Mouse (Mus musculus): Measurements from ENCODE around the gene Vps51. TPM values are rescaled to one million over a fixed set of nuclear protein-coding genes. Genes with fewer than 3 reads are reported as not detected.

Gene Vps51
- total and polyA plus RNA-seq, 2 experiments from 2014 or later = 32.5 to 55.2 TPM

GRCm38 (mm10) chr19:6028991-6029390 lies 48.0 kb downstream of the Vps51 start:
- TF ChIP-seq CTCF (IDR thresholded peaks at IDR 0.05; ENCODE audit: low read depth) (no peak), EP300 (IDR thresholded peaks at IDR 0.05; ENCODE audit: low read depth) (no peak)
- 74% methylated on average over 6 of the region's 6 CpGs for WGBS

DNA sequence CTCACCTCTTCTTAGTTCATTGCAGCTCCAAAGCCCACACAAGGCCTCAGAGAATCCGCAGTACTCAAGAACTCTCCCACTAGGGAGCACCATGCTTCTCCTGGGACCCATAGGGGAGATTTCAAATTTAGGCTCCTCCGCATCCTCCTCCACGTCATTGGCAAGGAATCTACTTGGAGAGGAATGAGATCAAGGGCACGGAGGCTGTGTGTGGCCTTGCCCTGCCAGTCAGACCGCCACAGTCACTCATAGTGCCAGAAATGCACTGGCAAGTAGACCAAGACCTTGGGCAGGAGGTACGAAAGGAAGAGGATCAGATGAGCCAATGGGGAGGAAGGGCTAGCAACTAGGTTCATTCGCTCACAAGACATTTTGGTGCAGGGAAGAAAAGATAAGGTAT lies 53.1 kb downstream of the Vps51 start:
- no peak for ATAC-seq (ENCODE audit: insufficient read depth, low read depth)
- 67% methylated on average over 7 of the region's 7 CpGs for WGBS
- no peak for TF ChIP-seq EP300 (IDR thresholded peaks at IDR 0.05; ENCODE audit: low read depth)
- TF ChIP-seq CTCF (IDR thresholded peaks at IDR 0.05; ENCODE audit: low read depth) = no peak
- Histone ChIP-seq H3K27ac (ENCODE audit: low read depth) (no peak overlapping the region), H3K4me3 (ENCODE audit: low read depth, low read length) (no peak overlapping the region), H3K27me3 (ENCODE audit: control insufficient read depth, insufficient read depth, low read length) (no peaks in the 10 kb centered on the region), H3K4me1 (ENCODE audit: control insufficient read depth, insufficient read depth) (no peaks in the 10 kb centered on the region), H3K9me3 (replicated peaks; ENCODE audit: control insufficient read depth, low read length) (no peaks in the 10 kb centered on the region), H3K4me2 (ENCODE audit: low read depth, low read length) (no peak overlapping the region), H3K36me3 (replicated peaks; ENCODE audit: control insufficient read depth, insufficient read depth, low read length) (no peaks in the 10 kb centered on the region), H3K9ac (replicated peaks; ENCODE audit: low read depth, low read length) (no peak overlapping the region)
- no peak for DNase-seq (ENCODE audit: low spot score)

More at GRCm38 (mm10) chr19:6028991-6029390, 48.0 kb downstream of the Vps51 start:
- no peak overlapping the region for H3K4me2 ChIP-seq (ENCODE audit: low read depth, low read length)
- H3K9ac ChIP-seq (replicated peaks; ENCODE audit: low read depth, low read length) = no peak overlapping the region
- no peaks in the 10 kb centered on the region for H3K9me3 ChIP-seq (replicated peaks; ENCODE audit: control insufficient read depth, low read length)
- no peaks in the 10 kb centered on the region for H3K36me3 ChIP-seq (replicated peaks; ENCODE audit: control insufficient read depth, insufficient read depth, low read length)
- no peak overlapping the region for H3K4me3 ChIP-seq (ENCODE audit: low read depth, low read length)
- no peak overlapping the region for H3K27ac ChIP-seq (ENCODE audit: low read depth)
- no peaks in the 10 kb centered on the region for H3K27me3 ChIP-seq (ENCODE audit: control insufficient read depth, insufficient read depth, low read length)
- DNase-seq (ENCODE audit: low spot score) (no peak), ATAC-seq (ENCODE audit: insufficient read depth, low read depth) (no peak)
- H3K4me1 ChIP-seq (ENCODE audit: control insufficient read depth, insufficient read depth) = no peaks in the 10 kb centered on the region

DNA sequence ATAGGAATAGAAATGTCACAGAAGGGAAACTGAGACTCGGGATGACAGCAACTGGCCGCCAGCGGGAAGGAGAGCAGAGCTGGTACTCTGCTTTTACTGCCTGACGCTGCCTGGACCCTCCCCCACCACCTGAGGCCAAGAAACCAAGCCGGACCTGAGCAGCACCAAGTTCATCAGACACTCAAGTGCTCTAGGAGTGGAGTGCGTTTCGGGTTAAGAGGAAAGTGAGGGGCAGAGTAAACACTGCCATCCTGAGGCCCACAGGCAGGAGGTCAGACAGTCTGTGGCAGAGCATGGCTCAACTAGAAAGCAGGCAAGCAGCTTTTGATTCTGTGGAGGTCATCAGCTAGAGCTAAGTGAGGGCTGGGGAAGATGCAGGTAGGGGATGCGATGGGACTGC lies 54.0 kb downstream of the Vps51 start:
- H3K9me3 ChIP-seq (replicated peaks; ENCODE audit: control insufficient read depth, low read length) = no peaks in the 10 kb centered on the region
- 58% methylated on average over 8 of the region's 8 CpGs for WGBS
- ATAC-seq (ENCODE audit: insufficient read depth, low read depth) = no peak
- no peak overlapping the region for H3K9ac ChIP-seq (replicated peaks; ENCODE audit: low read depth, low read length)
- H3K27me3 ChIP-seq (ENCODE audit: control insufficient read depth, insufficient read depth, low read length) = no peaks in the 10 kb centered on the region
- H3K36me3 ChIP-seq (replicated peaks; ENCODE audit: control insufficient read depth, insufficient read depth, low read length) = no peaks in the 10 kb centered on the region
- H3K27ac ChIP-seq (ENCODE audit: low read depth) = no peak overlapping the region
- no peak overlapping the region for H3K4me3 ChIP-seq (ENCODE audit: low read depth, low read length)
- no peak overlapping the region for H3K4me2 ChIP-seq (ENCODE audit: low read depth, low read length)
- TF ChIP-seq CTCF (IDR thresholded peaks at IDR 0.05; ENCODE audit: low read depth) = no peak
- TF ChIP-seq EP300 (IDR thresholded peaks at IDR 0.05; ENCODE audit: low read depth) = no peak
- no peaks in the 10 kb centered on the region for H3K4me1 ChIP-seq (ENCODE audit: control insufficient read depth, insufficient read depth)
- DNase-seq (ENCODE audit: low spot score) = no peak

GRCm38 (mm10) chr19:6020276-6020675 lies 56.8 kb downstream of the Vps51 start:
- no peak overlapping the region for H3K4me3 ChIP-seq (ENCODE audit: low read depth, low read length)
- H3K9ac ChIP-seq (replicated peaks; ENCODE audit: low read depth, low read length) = no peak overlapping the region
- H3K4me2 ChIP-seq (ENCODE audit: low read depth, low read length) = no peak overlapping the region
- H3K27ac ChIP-seq (ENCODE audit: low read depth) = no peak overlapping the region
- no peaks in the 10 kb centered on the region for H3K36me3 ChIP-seq (replicated peaks; ENCODE audit: control insufficient read depth, insufficient read depth, low read length)
- ATAC-seq (ENCODE audit: insufficient read depth, low read depth) = no peak
- 55% methylated on average over 3 of the region's 3 CpGs for WGBS
- no peak for DNase-seq (ENCODE audit: low spot score)
- H3K27me3 ChIP-seq (ENCODE audit: control insufficient read depth, insufficient read depth, low read length) = no peaks in the 10 kb centered on the region
- TF ChIP-seq EP300 (IDR thresholded peaks at IDR 0.05; ENCODE audit: low read depth) (no peak), CTCF (IDR thresholded peaks at IDR 0.05; ENCODE audit: low read depth) (0 out of 2 replicates have a peak, but pooled peaks have one; percentile 8)
- no peaks in the 10 kb centered on the region for H3K4me1 ChIP-seq (ENCODE audit: control insufficient read depth, insufficient read depth)
- no peaks in the 10 kb centered on the region for H3K9me3 ChIP-seq (replicated peaks; ENCODE audit: control insufficient read depth, low read length)

GRCm38 (mm10) chr19:6018142-6019089 lies 58.6 kb downstream of the Vps51 start:
- TF ChIP-seq CTCF (IDR thresholded peaks at IDR 0.05; ENCODE audit: low read depth) (peak; percentile 82), EP300 (IDR thresholded peaks at IDR 0.05; ENCODE audit: low read depth) (no peak)
- Histone ChIP-seq H3K4me2 (ENCODE audit: low read depth, low read length) (no peak overlapping the region), H3K4me1 (ENCODE audit: control insufficient read depth, insufficient read depth) (peaks cover 6% of the 10 kb centered on the region), H3K9me3 (replicated peaks; ENCODE audit: control insufficient read depth, low read length) (no peaks in the 10 kb centered on the region), H3K4me3 (ENCODE audit: low read depth, low read length) (no peak overlapping the region), H3K9ac (replicated peaks; ENCODE audit: low read depth, low read length) (no peak overlapping the region), H3K27me3 (ENCODE audit: control insufficient read depth, insufficient read depth, low read length) (no peaks in the 10 kb centered on the region; the same call in 1 of the 2 replicates), H3K27ac (ENCODE audit: low read depth) (no peak overlapping the region), H3K36me3 (replicated peaks; ENCODE audit: control insufficient read depth, insufficient read depth, low read length) (no peaks in the 10 kb centered on the region)
- no peak for ATAC-seq (ENCODE audit: insufficient read depth, low read depth)
- WGBS = 32% methylated on average over 15 of the region's 15 CpGs
- DNase-seq (ENCODE audit: low spot score) = peak; percentile 68

Small RNAs within 50 kb of the gene (microRNA-seq; reads per million reads assigned to microRNA genes)
- 1.4 reads per million for gene Mir6988

Other genes with a start within 250 kb of the Vps51 start
- 29.1 and 53.8 TPM in 2 replicates for gene Frmd8, start 202.0 kb downstream of the Vps51 start, total RNA-seq (2014; rRNA removed; ENCODE audit: low replicate concordance)
- 12.8 and 14.9 TPM in 2 replicates for gene Frmd8, start 202.0 kb downstream of the Vps51 start, polyA plus RNA-seq (2015; fragmentation: Nextera tagmentation; extraction: Ambion mirVana)
- gene Slc25a45, start 199.4 kb downstream of the Vps51 start, total RNA-seq (2014; rRNA removed; ENCODE audit: low replicate concordance) = 3.1 and 4.8 TPM in 2 replicates
- gene Slc25a45, start 199.4 kb downstream of the Vps51 start, polyA plus RNA-seq (2015; fragmentation: Nextera tagmentation; extraction: Ambion mirVana) = 2.8 and 2.9 TPM in 2 replicates
- 0.81 and 3.3 TPM in 2 replicates for gene Tigd3, start 183.1 kb downstream of the Vps51 start, total RNA-seq (2014; rRNA removed; ENCODE audit: low replicate concordance)
- gene Tigd3, start 183.1 kb downstream of the Vps51 start, polyA plus RNA-seq (2015; fragmentation: Nextera tagmentation; extraction: Ambion mirVana) = 0.85 and 0.91 TPM in 2 replicates
- gene Dpf2, start 164.2 kb downstream of the Vps51 start, total RNA-seq (2014; rRNA removed; ENCODE audit: low replicate concordance) = 57.8 and 91.8 TPM in 2 replicates
- gene Dpf2, start 164.2 kb downstream of the Vps51 start, polyA plus RNA-seq (2015; fragmentation: Nextera tagmentation; extraction: Ambion mirVana) = 60.5 and 61.4 TPM in 2 replicates
- 15.7 and 17.4 TPM in 2 replicates for gene Cdc42ep2, start 152.4 kb downstream of the Vps51 start, total RNA-seq (2014; rRNA removed; ENCODE audit: low replicate concordance)
- 8.8 and 9.5 TPM in 2 replicates for gene Cdc42ep2, start 152.4 kb downstream of the Vps51 start, polyA plus RNA-seq (2015; fragmentation: Nextera tagmentation; extraction: Ambion mirVana)
- gene Pola2, start 113.0 kb downstream of the Vps51 start, total RNA-seq (2014; rRNA removed; ENCODE audit: low replicate concordance) = 44.7 and 64.3 TPM in 2 replicates
- 32.7 and 34.1 TPM in 2 replicates for gene Pola2, start 113.0 kb downstream of the Vps51 start, polyA plus RNA-seq (2015; fragmentation: Nextera tagmentation; extraction: Ambion mirVana)
- not detected in 2 replicates for gene Slc22a20, start 91.1 kb downstream of the Vps51 start, total RNA-seq (2014; rRNA removed; ENCODE audit: low replicate concordance)
- not detected in 2 replicates for gene Slc22a20, start 91.1 kb downstream of the Vps51 start, polyA plus RNA-seq (2015; fragmentation: Nextera tagmentation; extraction: Ambion mirVana)
- 18.9 and 19.3 TPM in 2 replicates for gene Capn1, start 61.3 kb downstream of the Vps51 start, total RNA-seq (2014; rRNA removed; ENCODE audit: low replicate concordance)
- 4.9 and 5.3 TPM in 2 replicates for gene Capn1, start 61.3 kb downstream of the Vps51 start, polyA plus RNA-seq (2015; fragmentation: Nextera tagmentation; extraction: Ambion mirVana)
- 12.0 and 16.0 TPM in 2 replicates for gene Syvn1, start 30.7 kb downstream of the Vps51 start, total RNA-seq (2014; rRNA removed; ENCODE audit: low replicate concordance)
- gene Syvn1, start 30.7 kb downstream of the Vps51 start, polyA plus RNA-seq (2015; fragmentation: Nextera tagmentation; extraction: Ambion mirVana) = 9.2 and 10.2 TPM in 2 replicates
- gene Mrpl49, start 19.4 kb downstream of the Vps51 start, total RNA-seq (2014; rRNA removed; ENCODE audit: low replicate concordance) = 18.7 and 37.1 TPM in 2 replicates
- gene Mrpl49, start 19.4 kb downstream of the Vps51 start, polyA plus RNA-seq (2015; fragmentation: Nextera tagmentation; extraction: Ambion mirVana) = 49.7 and 53.5 TPM in 2 replicates
- gene Fau, start 19.4 kb downstream of the Vps51 start, total RNA-seq (2014; rRNA removed; ENCODE audit: low replicate concordance) = 562 and 833 TPM in 2 replicates
- gene Fau, start 19.4 kb downstream of the Vps51 start, polyA plus RNA-seq (2015; fragmentation: Nextera tagmentation; extraction: Ambion mirVana) = 484 and 508 TPM in 2 replicates
- gene Znhit2, start 16.0 kb downstream of the Vps51 start, total RNA-seq (2014; rRNA removed; ENCODE audit: low replicate concordance) = 46.7 and 58.4 TPM in 2 replicates
- gene Znhit2, start 16.0 kb downstream of the Vps51 start, polyA plus RNA-seq (2015; fragmentation: Nextera tagmentation; extraction: Ambion mirVana) = 21.4 and 22.7 TPM in 2 replicates
- 13.1 and 14.4 TPM in 2 replicates for gene Tm7sf2, start 8.9 kb downstream of the Vps51 start, total RNA-seq (2014; rRNA removed; ENCODE audit: low replicate concordance)
- 3.2 and 3.3 TPM in 2 replicates for gene Tm7sf2, start 8.9 kb downstream of the Vps51 start, polyA plus RNA-seq (2015; fragmentation: Nextera tagmentation; extraction: Ambion mirVana)
- not detected in 2 replicates for gene Tmem262, start 2.8 kb upstream of the Vps51 start, total RNA-seq (2014; rRNA removed; ENCODE audit: low replicate concordance)
- not detected in 2 replicates for gene Tmem262, start 2.8 kb upstream of the Vps51 start, polyA plus RNA-seq (2015; fragmentation: Nextera tagmentation; extraction: Ambion mirVana)
- gene Gm28374, start 5.0 kb upstream of the Vps51 start, total RNA-seq (2014; rRNA removed; ENCODE audit: low replicate concordance) = not detected in 2 replicates
- 0.72 and 0.99 TPM in 2 replicates for gene Gm28374, start 5.0 kb upstream of the Vps51 start, polyA plus RNA-seq (2015; fragmentation: Nextera tagmentation; extraction: Ambion mirVana)
- 50.8 and 55.5 TPM in 2 replicates for gene Zfpl1, start 7.7 kb upstream of the Vps51 start, total RNA-seq (2014; rRNA removed; ENCODE audit: low replicate concordance)
- gene Zfpl1, start 7.7 kb upstream of the Vps51 start, polyA plus RNA-seq (2015; fragmentation: Nextera tagmentation; extraction: Ambion mirVana) = 36.1 and 37.5 TPM in 2 replicates
- gene Cdca5, start 7.8 kb upstream of the Vps51 start, total RNA-seq (2014; rRNA removed; ENCODE audit: low replicate concordance) = 2.2 and 6.8 TPM in 2 replicates
- 5.7 and 6.4 TPM in 2 replicates for gene Cdca5, start 7.8 kb upstream of the Vps51 start, polyA plus RNA-seq (2015; fragmentation: Nextera tagmentation; extraction: Ambion mirVana)
- gene AC131692.1, start 17.2 kb upstream of the Vps51 start, total RNA-seq (2014; rRNA removed; ENCODE audit: low replicate concordance) = not detected in 2 replicates
- not detected in 2 replicates for gene AC131692.1, start 17.2 kb upstream of the Vps51 start, polyA plus RNA-seq (2015; fragmentation: Nextera tagmentation; extraction: Ambion mirVana)
- gene Naaladl1, start 28.6 kb upstream of the Vps51 start, total RNA-seq (2014; rRNA removed; ENCODE audit: low replicate concordance) = not detected in 2 replicates
- gene Naaladl1, start 28.6 kb upstream of the Vps51 start, polyA plus RNA-seq (2015; fragmentation: Nextera tagmentation; extraction: Ambion mirVana) = 0.07 TPM in 1 of 2 replicates, not detected in the other
- gene Sac3d1, start 41.4 kb upstream of the Vps51 start, total RNA-seq (2014; rRNA removed; ENCODE audit: low replicate concordance) = 46.5 and 48.8 TPM in 2 replicates
- gene Sac3d1, start 41.4 kb upstream of the Vps51 start, polyA plus RNA-seq (2015; fragmentation: Nextera tagmentation; extraction: Ambion mirVana) = 25.1 and 25.8 TPM in 2 replicates
- gene Snx15, start 51.1 kb upstream of the Vps51 start, total RNA-seq (2014; rRNA removed; ENCODE audit: low replicate concordance) = 30.5 and 55.7 TPM in 2 replicates
- 17.5 and 18.5 TPM in 2 replicates for gene Snx15, start 51.1 kb upstream of the Vps51 start, polyA plus RNA-seq (2015; fragmentation: Nextera tagmentation; extraction: Ambion mirVana)
- gene Batf2, start 63.8 kb upstream of the Vps51 start, total RNA-seq (2014; rRNA removed; ENCODE audit: low replicate concordance) = 0.46 TPM in 1 of 2 replicates, not detected in the other
- 0.16 and 0.18 TPM in 2 replicates for gene Batf2, start 63.8 kb upstream of the Vps51 start, polyA plus RNA-seq (2015; fragmentation: Nextera tagmentation; extraction: Ambion mirVana)
- gene Arl2, start 64.3 kb upstream of the Vps51 start, total RNA-seq (2014; rRNA removed; ENCODE audit: low replicate concordance) = 59.2 and 75.1 TPM in 2 replicates
- 96.6 and 105 TPM in 2 replicates for gene Arl2, start 64.3 kb upstream of the Vps51 start, polyA plus RNA-seq (2015; fragmentation: Nextera tagmentation; extraction: Ambion mirVana)
- not detected in 2 replicates for gene Majin, start 107.2 kb upstream of the Vps51 start, total RNA-seq (2014; rRNA removed; ENCODE audit: low replicate concordance)
- gene Majin, start 107.2 kb upstream of the Vps51 start, polyA plus RNA-seq (2015; fragmentation: Nextera tagmentation; extraction: Ambion mirVana) = not detected in 2 replicates
- gene Gpha2, start 149.1 kb upstream of the Vps51 start, total RNA-seq (2014; rRNA removed; ENCODE audit: low replicate concordance) = not detected in 2 replicates
- not detected in 2 replicates for gene Gpha2, start 149.1 kb upstream of the Vps51 start, polyA plus RNA-seq (2015; fragmentation: Nextera tagmentation; extraction: Ambion mirVana)
- gene Ppp2r5b, start 158.6 kb upstream of the Vps51 start, total RNA-seq (2014; rRNA removed; ENCODE audit: low replicate concordance) = 20.6 and 40.3 TPM in 2 replicates
- gene Ppp2r5b, start 158.6 kb upstream of the Vps51 start, polyA plus RNA-seq (2015; fragmentation: Nextera tagmentation; extraction: Ambion mirVana) = 18.3 and 18.6 TPM in 2 replicates
- 18.9 and 24.5 TPM in 2 replicates for gene Atg2a, start 164.4 kb upstream of the Vps51 start, total RNA-seq (2014; rRNA removed; ENCODE audit: low replicate concordance)
- 4.7 and 5.6 TPM in 2 replicates for gene Atg2a, start 164.4 kb upstream of the Vps51 start, polyA plus RNA-seq (2015; fragmentation: Nextera tagmentation; extraction: Ambion mirVana)
- 127 and 200 TPM in 2 replicates for gene Ehd1, start 199.5 kb upstream of the Vps51 start, total RNA-seq (2014; rRNA removed; ENCODE audit: low replicate concordance)
- 56.4 and 60.3 TPM in 2 replicates for gene Ehd1, start 199.5 kb upstream of the Vps51 start, polyA plus RNA-seq (2015; fragmentation: Nextera tagmentation; extraction: Ambion mirVana)
- 4.8 and 9.5 TPM in 2 replicates for gene Cdc42bpg, start 229.2 kb upstream of the Vps51 start, total RNA-seq (2014; rRNA removed; ENCODE audit: low replicate concordance)
- 0.49 and 0.51 TPM in 2 replicates for gene Cdc42bpg, start 229.2 kb upstream of the Vps51 start, polyA plus RNA-seq (2015; fragmentation: Nextera tagmentation; extraction: Ambion mirVana)

All from heart, postnatal 0 days (tissue).